Mouse (Mus musculus): Measurements from ENCODE around the gene Rnf157.

Gene Rnf157

DNA sequence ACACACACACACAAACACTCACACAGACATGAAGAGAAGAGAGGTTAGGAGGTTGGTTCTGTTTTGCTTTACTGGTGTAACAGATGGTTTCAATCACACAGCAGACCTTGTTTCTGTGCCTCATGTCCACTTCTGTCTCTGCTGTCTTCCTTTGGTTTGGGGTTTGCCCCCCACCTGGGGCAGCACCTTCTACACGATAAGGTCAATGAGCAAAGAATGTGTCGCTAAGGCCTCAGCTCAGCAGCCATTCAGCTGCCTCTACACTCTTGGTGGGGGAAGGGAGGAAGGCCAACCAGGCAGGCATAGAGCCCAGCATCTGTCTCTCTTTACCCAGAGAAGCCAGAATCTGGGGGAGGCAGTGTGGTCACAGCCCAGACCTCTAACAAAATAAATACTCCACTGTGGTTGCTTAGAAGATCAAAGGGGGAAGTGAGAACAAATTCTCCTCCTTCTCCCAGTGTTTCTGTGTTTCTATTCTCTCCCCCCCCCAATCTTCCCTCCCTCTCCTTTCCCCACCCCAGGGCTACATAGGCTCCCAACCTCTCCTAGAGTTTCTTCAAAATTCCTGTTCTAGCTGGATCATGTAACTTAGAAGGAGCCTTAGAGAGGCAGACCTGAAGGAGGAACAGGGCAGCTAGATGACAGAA, 5.5 kb upstream of the Rnf157 start:
- peak; percentile 74 for DNase-seq (ENCODE audit: low read depth)

DNA sequence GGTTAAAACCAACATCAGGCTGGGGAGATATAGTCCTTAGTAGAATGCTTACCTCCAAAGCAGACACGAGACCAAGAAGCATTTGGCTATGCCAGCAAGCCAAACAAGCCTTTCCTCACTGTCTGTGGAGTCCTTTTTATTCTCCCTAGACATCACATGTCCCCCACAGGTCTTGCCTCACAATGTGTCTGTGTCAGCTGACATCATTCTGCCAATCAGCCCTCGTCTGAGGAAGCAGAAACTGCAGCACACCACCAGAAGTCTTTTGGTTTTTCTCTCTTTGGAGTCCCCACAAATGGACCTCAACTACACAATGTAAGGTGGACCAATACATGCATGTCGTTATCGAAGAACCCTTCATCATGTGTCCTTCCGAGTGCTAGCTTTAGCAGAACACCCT, 4.2 kb upstream of the Rnf157 start:
- DNase-seq (ENCODE audit: low read depth) = no peak

DNA sequence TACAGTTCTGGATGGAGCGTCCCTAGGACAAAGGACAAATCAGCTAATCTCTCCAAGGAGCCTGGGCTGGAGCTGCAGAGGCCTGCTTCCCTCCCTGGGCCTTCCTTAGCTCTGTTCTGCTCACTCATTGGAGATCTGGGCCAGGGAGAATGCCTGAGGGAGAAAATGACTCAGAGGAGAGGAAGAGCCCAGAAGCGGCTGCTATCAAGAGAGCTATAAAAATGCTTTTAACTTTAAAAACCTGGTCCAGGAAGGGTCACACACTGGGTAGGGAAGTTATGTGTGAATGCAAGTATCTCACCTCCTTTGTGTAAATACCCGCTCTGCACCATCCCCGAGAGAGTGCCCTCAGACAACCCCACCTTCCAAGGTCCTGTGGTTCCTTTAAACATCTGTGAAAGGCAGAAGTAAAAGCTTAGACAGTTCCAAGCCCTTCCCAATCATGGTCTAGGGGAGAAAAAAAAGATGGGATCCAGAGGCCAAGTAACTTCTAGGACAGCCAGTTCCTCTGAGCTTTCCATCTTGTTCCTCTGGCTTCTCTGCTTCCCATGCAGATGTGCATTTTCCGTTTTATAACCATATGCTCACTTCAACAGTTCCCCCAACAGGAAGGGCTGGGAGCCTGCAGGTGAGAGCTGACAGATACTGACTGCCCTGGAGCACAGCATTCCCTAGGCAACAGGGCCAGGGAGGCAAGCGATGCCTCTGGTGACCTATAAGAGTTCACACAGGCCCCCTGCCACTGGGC, 3.5 kb upstream of the Rnf157 start:
- no peak for DNase-seq (ENCODE audit: low read depth)

GRCm38 (mm10) chr11:116413631-116414022, 795 bp upstream of the Rnf157 start:
- DNase-seq (ENCODE audit: low read depth) = peak; percentile 92

- peak; percentile 75 for DNase-seq (ENCODE audit: low read depth)
Observed at GRCm38 (mm10) chr11:116412028-116412827, 604 bp downstream of the Rnf157 start.

DNA sequence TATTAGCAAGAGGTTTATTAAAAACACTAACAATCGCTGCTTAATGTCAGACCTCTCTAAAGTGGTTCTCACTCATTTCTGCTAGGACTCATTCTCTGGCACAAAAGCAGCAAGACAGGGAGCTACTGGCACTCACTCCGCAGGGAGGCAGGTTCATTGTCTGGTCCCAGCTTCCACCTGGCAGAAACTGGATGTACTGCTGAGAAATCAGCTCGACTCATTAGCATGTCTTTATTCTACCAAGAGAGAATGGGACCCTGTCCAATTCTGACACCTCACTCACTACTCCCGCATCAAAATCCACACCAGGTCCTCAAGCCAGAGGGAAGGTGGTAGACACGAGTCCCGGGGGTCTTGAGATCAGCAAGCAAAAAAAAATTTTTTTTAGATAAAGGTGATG, 1.2 kb downstream of the Rnf157 start:
- DNase-seq (ENCODE audit: low read depth) = no peak

- peak; percentile 44 for DNase-seq (ENCODE audit: low read depth)
Observed at GRCm38 (mm10) chr11:116410415-116410814, 2.4 kb downstream of the Rnf157 start.

GRCm38 (mm10) chr11:116409008-116409407, 3.8 kb downstream of the Rnf157 start:
- peak; percentile 66 for DNase-seq (ENCODE audit: low read depth)

GRCm38 (mm10) chr11:116406231-116406728, 6.6 kb downstream of the Rnf157 start:
- peak; percentile 97 for DNase-seq (ENCODE audit: low read depth)

DNA sequence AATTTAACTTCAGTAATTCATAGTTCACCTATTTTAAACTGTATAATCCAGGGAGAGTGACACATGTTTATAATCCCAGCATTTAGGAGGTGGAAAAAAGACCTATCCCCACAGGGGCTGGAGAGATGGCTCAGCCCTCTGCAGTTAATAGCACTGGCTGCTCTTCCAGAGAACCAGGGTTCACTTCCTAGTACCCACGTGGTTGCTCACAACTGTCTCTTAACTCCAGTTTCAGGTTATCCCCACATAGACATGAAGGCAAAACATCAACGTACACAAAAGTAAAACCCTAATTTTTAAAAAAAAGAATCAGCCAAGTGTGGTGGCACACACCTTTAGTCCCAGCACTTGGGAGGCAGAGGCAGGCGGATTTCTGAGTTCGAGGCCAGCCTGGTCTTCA, 7.2 kb downstream of the Rnf157 start:
- DNase-seq (ENCODE audit: low read depth) = peak; percentile 59

DNA sequence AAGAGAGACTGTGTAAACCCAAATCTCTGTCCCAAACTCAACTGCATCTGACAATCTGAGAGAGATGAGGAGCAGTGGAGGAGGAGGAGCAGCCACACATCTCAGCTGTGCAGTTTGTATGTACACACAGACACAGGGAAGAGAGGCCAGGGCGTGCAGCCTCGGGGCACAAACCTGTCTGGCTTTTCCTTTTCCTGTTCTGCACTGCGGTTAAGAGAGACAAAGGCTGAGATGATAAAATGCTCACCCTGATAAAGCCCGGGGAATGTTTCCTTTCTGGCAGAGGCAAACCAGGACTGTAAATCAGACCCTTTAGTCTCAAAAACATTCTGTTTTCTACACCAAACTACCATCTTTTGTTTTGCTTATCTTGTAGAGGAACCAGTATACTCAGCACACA, 12.3 kb downstream of the Rnf157 start:
- peak; percentile 43 for DNase-seq (ENCODE audit: low read depth)

GRCm38 (mm10) chr11:116398348-116398677, 14.5 kb downstream of the Rnf157 start:
- DNase-seq (ENCODE audit: low read depth) = peak; percentile 23

GRCm38 (mm10) chr11:116397517-116398347, 15.1 kb downstream of the Rnf157 start:
- DNase-seq (ENCODE audit: low read depth) = peak; percentile 56

GRCm38 (mm10) chr11:116396934-116397330, 15.9 kb downstream of the Rnf157 start:
- peak; percentile 57 for DNase-seq (ENCODE audit: low read depth)

DNA sequence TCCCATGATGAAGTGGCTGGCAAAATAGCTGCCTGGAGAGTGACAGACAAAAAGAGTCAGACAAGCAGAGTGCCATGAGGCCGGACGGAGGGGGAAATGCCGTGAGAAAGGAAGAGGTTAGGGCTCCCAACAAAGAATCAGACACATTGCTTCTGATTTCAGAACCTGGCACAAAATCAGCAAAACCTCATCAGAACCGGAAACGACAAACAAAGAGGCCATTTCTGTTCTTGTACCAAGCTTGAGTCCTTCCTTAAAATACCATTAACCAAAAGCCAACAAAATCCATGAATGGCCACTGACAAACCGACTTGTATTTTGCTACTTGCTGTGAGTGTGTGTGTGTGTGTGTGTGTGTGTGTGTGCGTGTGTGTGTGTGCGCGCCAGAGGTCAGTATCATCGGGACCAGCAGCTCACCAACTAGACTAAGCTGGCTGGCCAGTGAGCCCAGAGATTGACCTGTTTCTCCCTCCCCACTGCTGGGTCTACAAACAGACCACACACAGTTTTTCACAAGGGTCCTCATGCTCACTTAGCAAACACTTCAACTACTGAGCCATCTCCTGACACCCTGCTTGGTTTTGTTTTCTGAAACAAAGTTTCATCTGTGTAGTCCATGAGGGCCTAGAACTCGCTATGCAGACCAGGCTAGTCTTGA, 16.4 kb downstream of the Rnf157 start:
- DNase-seq (ENCODE audit: low read depth) = peak; percentile 61

GRCm38 (mm10) chr11:116394769-116395168, 18.1 kb downstream of the Rnf157 start:
- peak; percentile 71 for DNase-seq (ENCODE audit: low read depth)

GRCm38 (mm10) chr11:116388841-116389480, 23.9 kb downstream of the Rnf157 start:
- DNase-seq (ENCODE audit: low read depth) = peak; percentile 93

DNA sequence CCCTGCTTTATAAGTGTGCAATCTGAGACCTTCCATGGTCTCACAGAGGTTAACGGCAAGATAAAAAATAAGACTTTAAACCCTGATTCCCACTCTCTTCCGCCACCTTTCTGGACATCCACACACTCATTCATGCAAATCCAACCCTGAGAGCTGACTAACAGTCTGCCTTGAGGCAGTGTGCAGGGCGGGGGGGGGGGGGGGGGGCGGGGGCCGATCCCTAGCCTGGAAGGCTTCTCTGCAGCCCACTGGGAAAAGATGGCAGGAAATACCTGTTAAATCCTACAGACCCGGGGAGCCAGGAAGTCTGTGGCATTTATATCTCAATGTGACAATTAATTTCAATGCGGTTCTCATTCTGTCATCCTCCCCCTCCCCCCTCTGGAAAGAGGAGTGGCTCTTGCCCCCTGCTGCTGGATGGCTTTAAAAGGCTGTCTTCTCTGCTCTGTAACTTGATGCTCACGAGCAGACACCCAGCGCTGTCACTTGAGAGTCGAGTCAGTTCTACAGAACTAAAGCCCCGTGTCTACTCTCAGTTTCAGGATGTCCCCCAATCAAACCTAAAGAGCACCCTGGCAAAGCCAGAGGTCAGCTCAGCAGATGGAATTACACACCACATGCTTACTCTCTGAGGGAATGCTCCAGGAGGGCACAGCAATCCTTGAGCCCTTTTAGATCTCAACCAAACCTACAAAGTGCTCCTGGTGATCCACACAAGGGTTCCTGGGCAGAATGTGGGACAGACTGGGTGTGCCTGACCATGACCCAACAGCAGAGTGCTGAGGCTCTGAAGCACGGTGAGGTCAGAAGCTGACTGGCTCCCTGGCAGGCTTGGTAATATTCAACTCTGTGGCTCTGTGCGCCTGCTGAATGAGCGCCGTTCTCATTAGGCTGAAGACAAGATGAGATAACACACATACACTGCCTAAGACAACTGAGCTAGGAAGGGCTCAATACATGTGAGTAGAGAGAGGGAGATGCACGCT, 25.5 kb downstream of the Rnf157 start:
- DNase-seq (ENCODE audit: low read depth) = peak; percentile 61

- DNase-seq (ENCODE audit: low read depth) = no peak
Observed at GRCm38 (mm10) chr11:116385999-116386398, 26.8 kb downstream of the Rnf157 start.

GRCm38 (mm10) chr11:116384171-116384570, 28.7 kb downstream of the Rnf157 start:
- DNase-seq (ENCODE audit: low read depth) = no peak
